Mouse (Mus musculus) embryo, embryonic 9.5 days (tissue): Measurements from ENCODE around the gene Klhl6.

ENCODE experiments used
- DNase-seq: peaks from one replicate; pipeline ENCODE4 v3.0.0-alpha.2; 2017; ENCODE audit errors: extremely low spot score

Klhl6 gene

DNA sequence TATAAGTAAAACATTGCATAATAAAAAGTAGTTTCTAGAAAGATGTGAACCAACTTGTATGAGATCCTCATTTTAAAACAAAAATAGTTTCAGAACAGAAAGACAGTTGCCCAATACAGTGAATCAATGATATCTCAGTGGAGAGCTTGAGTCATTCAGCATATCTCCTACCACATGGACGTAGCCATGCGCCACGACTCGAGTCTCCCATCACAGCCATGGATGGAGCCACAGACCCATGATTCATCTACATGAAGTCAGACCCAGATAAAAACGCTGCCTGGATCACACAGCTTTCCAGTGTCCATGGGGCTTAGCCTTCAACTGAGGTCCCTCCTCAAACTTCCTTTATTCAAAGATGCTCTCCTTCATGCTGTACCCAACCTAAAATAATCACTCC is 13.3 kb downstream of the Klhl6 start:
- no peak for DNase-seq

- DNase-seq, result no peak
Observed at GRCm38 (mm10) chr16:19968666-19969065, 14.2 kb downstream of the Klhl6 start.

DNA sequence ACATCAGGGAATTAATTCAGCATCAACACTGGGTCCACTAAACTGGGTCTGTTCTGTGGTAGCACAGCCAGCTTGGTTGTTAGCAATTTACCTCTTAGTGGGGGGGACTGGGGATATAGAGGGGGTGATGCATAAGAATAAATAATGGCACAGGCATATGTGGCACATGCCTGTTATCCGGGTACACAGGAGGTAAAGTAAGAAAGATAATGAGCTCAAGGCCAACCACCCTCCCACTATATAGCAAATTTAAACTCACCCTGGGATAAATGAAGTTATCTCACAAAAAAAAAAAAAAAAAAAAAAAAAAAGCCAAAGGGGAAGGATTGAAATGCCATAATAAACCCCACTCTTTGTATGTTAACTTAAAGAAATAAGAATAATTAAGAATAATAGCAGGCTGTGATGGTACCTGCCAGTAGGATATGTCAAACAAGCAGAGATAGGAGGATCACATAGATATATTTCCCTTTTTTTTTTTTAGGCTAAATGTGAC is 14.9 kb downstream of the Klhl6 start:
- no peak for DNase-seq

- DNase-seq, result no peak
Observed at GRCm38 (mm10) chr16:19966976-19967375, 15.9 kb downstream of the Klhl6 start.

DNA sequence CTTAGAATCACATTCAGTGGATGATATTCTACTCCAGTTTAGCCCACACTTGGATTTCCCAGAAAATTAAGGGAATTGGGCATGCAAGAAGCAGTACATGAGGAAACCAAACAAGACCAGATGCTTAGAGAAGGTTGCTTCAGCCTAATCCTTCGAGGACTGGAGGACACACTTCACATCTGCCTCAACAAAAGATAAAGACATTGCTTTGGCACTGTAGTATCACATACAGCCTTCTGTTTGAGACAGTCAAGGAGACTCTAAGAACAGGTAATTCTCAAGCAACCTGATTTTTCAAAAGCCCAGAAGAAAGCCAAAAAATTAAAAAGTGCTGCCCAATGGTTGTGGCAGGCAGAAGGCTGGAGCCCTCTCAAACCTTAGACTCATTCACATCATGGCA is 16.4 kb downstream of the Klhl6 start:
- no peak for DNase-seq

- DNase-seq, result no peak
Observed at GRCm38 (mm10) chr16:19962951-19963350, 19.9 kb downstream of the Klhl6 start.

- DNase-seq, result no peak
Observed at GRCm38 (mm10) chr16:19961070-19961469, 21.8 kb downstream of the Klhl6 start.

- DNase-seq, result no peak
Observed at GRCm38 (mm10) chr16:19960407-19961058, 22.3 kb downstream of the Klhl6 start.

- no peak for DNase-seq
Observed at GRCm38 (mm10) chr16:19957051-19957450, 25.8 kb downstream of the Klhl6 start.

DNA sequence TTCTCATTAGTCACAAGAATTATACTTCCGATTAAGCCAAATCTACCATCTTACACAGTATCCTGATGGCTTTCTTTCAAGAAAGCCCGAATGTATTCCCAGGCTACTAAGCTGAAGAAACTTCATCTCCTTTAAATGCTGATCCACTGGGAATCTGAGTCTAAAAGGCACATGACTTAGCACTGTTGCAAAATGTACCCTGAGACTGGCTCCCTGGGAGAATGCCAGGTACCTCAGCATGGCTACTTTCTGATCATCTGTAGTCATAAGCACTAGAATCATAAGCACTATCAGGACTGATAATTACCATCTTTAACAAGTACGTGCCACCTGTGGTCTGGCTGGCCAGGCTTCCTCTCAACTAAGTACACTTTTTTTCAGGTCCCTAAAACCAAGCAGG is 35.5 kb downstream of the Klhl6 start:
- no peak for DNase-seq

DNA sequence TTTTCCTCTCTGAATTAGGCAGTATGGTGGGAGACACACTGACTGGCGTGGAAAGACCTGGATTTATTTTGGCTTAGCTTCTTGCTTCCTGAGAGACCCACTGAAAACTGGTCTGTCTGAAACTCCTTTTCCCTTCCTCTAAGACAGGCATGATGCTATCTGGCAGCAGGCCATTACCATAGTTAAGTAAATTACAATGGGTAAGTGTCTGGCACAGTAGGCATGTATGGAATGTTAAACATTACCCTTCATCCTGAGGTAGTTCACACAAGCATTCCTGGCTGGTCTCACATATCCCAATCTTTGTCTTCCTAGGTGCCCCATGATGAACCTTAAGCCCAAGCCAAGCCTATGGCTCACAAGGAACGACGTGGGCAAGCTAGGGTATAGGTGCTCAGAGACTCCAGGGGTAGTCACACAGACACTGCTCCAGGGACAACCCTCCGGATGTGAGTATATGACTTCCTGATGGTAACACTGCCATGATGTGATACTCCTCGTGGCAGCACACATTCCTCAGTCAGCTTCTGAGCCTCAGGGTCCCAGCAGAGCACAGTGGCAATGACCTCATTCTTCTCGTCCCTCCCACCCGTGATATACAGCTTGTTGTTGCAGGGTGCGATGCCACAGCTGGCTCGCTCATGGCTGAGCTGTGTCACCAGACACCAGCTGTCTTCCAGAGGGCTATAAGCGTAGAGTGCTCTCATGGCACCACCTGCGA is 36.1 kb downstream of the Klhl6 start:
- DNase-seq, result no peak

DNA sequence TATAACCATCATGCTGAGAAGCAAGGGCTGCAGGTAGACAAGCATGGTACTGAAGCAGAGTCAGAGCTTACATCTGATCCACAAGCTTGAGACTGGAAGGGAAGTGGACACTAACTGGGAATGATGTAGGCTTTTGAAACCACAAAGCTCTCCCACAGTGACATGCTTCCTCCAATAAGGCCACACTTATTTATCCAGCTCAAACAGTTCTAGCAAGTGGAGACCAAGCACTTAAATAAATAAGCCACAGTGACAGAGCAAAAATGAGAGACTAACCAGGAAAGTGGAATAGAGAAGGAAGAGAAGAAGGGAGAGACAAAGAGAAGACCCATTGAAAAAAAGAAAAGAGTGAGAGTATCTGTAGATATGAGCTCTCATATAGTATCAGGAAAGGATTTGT is 62.0 kb downstream of the Klhl6 start:
- DNase-seq, result no peak

DNA sequence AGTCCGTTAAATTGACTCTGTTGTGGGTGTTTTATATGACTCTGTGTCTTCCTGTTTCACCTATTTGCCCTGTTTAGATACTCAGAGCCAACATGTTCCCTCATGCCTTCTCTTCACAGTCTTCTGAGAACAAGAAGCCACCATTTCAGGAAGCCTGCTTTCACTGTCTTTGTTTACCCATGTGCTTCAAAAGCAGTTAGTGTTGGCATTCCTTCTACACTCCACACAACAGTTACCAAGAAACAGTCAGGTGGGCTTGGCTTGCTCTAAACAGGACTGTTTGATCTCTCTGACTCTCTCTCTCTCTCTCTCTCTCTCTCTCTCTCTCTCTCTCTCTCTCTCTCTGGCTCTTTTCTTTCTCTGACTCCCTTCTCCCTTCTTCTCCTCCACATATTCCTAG is 64.6 kb downstream of the Klhl6 start:
- no peak for DNase-seq

DNA sequence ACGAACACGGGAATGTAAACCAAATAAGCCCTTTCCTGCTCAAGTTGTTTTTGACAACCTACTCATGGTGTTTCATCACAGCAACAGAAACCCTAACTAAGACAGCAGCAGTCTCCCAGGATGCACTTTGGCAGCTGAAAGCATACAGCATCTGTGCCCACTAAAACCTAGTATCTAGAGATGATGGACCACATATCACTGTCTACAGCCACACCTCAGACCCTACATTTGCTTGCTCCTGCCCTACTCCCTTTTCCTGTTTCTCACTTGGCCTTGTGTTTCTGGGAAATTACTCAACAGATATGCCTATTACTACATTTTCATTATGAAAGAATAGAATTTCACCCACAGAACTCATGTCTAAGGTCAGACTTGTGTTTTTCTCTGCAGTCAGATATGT is 70.3 kb downstream of the Klhl6 start:
- DNase-seq, result no peak

DNA sequence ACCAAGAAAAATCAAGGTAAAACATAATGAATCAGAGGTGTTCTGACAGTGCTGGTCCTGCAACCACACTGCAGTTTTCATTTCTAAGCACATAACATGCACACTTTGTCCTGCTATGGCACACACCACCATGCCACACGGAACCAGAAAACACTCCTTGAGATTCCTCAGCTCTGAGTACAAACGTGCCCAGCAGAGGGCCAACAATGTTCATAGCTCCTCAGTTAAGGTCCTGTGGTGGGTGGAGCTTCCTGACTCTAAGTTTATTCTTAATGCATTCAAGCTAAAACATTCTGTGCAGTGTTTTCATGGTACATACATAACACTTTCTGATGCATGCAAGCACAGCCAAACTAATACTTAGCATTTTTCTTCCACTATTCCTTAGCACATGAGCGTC is 74.5 kb downstream of the Klhl6 start:
- no peak for DNase-seq

- peak; percentile 22 for DNase-seq
Observed at GRCm38 (mm10) chr16:19907103-19907502, 75.7 kb downstream of the Klhl6 start.

- no peak for DNase-seq
Observed at GRCm38 (mm10) chr16:19904734-19905479, 77.9 kb downstream of the Klhl6 start.

DNA sequence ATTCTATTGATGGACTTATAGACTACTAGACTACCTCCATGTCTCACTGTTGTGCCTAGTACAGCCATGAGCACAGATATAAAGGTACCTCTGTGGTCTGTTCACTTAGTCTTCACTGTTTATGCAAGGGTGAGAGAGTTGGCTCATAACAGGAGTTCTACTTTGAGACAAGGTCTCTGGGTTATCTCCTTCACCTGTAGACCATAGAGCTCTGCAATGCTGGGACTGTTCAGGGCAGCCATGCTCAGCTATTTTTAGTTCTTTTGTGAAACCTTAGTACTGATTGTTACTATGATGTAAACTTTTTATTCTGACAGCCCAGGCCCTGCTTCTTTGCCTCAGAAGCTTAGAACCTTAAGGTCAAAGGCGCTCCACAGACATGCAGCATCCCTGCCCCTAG is 79.0 kb downstream of the Klhl6 start:
- no peak for DNase-seq
